Mouse (Mus musculus): ENCODE results near the gene Irgm1. TPM values are rescaled to one million over a fixed set of nuclear protein-coding genes. Genes with fewer than 3 reads are reported as not detected.
"Not testable (repeated sequence)": the region's sequence is repeated elsewhere in the genome, so short reads cannot be mapped to it uniquely, and the experiment has no call there.

Gene Irgm1
- polyA plus RNA-seq, 1 experiment from 2014 or later: 1.2 TPM

GRCm38 (mm10) chr11:48837310-48838180, 33.9 kb downstream of the Irgm1 start:
- WGBS: under 1% methylated on average over 77 of the region's 77 CpGs
- Histone ChIP-seq H3K27me3 (ENCODE audit: poor library complexity, severe bottlenecking) (peaks cover 50% of the 10 kb centered on the region), H3K27ac (peak overlapping the region; percentile 77), H3K4me3 (peak overlapping the region; percentile 88), H3K9me3 (no peaks in the 10 kb centered on the region), H3K4me1 (peaks cover 32% of the 10 kb centered on the region), H3K36me3 (replicated peaks) (no peaks in the 10 kb centered on the region)
- DNase-seq (ENCODE audit: extremely low spot score, low spot score): peak; percentile 58

GRCm38 (mm10) chr11:48836990-48837309, 34.5 kb downstream of the Irgm1 start:
- Histone ChIP-seq H3K4me3 (peak overlapping the region; percentile 88), H3K4me1 (peaks cover 32% of the 10 kb centered on the region), H3K27ac (peak overlapping the region; percentile 77), H3K36me3 (replicated peaks) (no peaks in the 10 kb centered on the region), H3K27me3 (ENCODE audit: poor library complexity, severe bottlenecking) (peaks cover 50% of the 10 kb centered on the region), H3K9me3 (no peaks in the 10 kb centered on the region)
- no peak for DNase-seq (ENCODE audit: extremely low spot score, low spot score)
- 6% methylated on average over 11 of the region's 11 CpGs for WGBS

- Histone ChIP-seq H3K4me1 (peaks cover 32% of the 10 kb centered on the region), H3K27me3 (ENCODE audit: poor library complexity, severe bottlenecking) (peaks cover 50% of the 10 kb centered on the region), H3K27ac (no peak overlapping the region), H3K4me3 (no peak overlapping the region), H3K9me3 (no peaks in the 10 kb centered on the region), H3K36me3 (replicated peaks) (no peaks in the 10 kb centered on the region)
- 78% methylated on average over 6 of the region's 6 CpGs for WGBS
- DNase-seq (ENCODE audit: extremely low spot score, low spot score): no peak
Observed at GRCm38 (mm10) chr11:48835923-48836322, 35.6 kb downstream of the Irgm1 start.

GRCm38 (mm10) chr11:48833731-48834639, 37.5 kb downstream of the Irgm1 start:
- H3K9me3 ChIP-seq: no peaks in the 10 kb centered on the region
- peak overlapping the region; percentile 63 for H3K4me3 ChIP-seq
- H3K27ac ChIP-seq: peak overlapping the region; percentile 67; the same call in 1 of the 2 replicates
- no peaks in the 10 kb centered on the region for H3K36me3 ChIP-seq (replicated peaks)
- H3K27me3 ChIP-seq (ENCODE audit: poor library complexity, severe bottlenecking): peaks cover 43% of the 10 kb centered on the region
- WGBS: under 1% methylated on average over 30 of the region's 30 CpGs
- peaks cover 32% of the 10 kb centered on the region for H3K4me1 ChIP-seq
- DNase-seq (ENCODE audit: extremely low spot score, low spot score): peak; percentile 90

GRCm38 (mm10) chr11:48833078-48833730, 38.3 kb downstream of the Irgm1 start:
- peaks cover 36% of the 10 kb centered on the region for H3K27me3 ChIP-seq (ENCODE audit: poor library complexity, severe bottlenecking)
- WGBS: 45% methylated on average over 8 of the region's 9 CpGs
- H3K36me3 ChIP-seq (replicated peaks): no peaks in the 10 kb centered on the region
- H3K4me3 ChIP-seq: peak overlapping the region; percentile 63
- DNase-seq (ENCODE audit: extremely low spot score, low spot score): no peak
- H3K27ac ChIP-seq: no peak overlapping the region
- H3K4me1 ChIP-seq: peaks cover 25% of the 10 kb centered on the region
- H3K9me3 ChIP-seq: peaks cover under 1% of the 10 kb centered on the region; the same call in 1 of the 2 replicates

GRCm38 (mm10) chr11:48831273-48831672, 40.2 kb downstream of the Irgm1 start:
- 72% methylated on average over 2 of the region's 2 CpGs for WGBS
- peaks cover 15% of the 10 kb centered on the region for H3K4me1 ChIP-seq
- no peak for DNase-seq (ENCODE audit: extremely low spot score, low spot score)

GRCm38 (mm10) chr11:48830279-48830678, 41.2 kb downstream of the Irgm1 start:
- H3K27me3 ChIP-seq (ENCODE audit: poor library complexity, severe bottlenecking): peaks cover 25% of the 10 kb centered on the region
- H3K4me3 ChIP-seq: no peak overlapping the region
- no peak overlapping the region for H3K27ac ChIP-seq
- DNase-seq (ENCODE audit: extremely low spot score, low spot score): no peak
- H3K9me3 ChIP-seq: peaks cover 9% of the 10 kb centered on the region; the same call in 1 of the 2 replicates
- peaks cover 14% of the 10 kb centered on the region for H3K4me1 ChIP-seq
- WGBS: 76% methylated on average over 2 of the region's 2 CpGs
- H3K36me3 ChIP-seq (replicated peaks): no peaks in the 10 kb centered on the region

More at GRCm38 (mm10) chr11:48831273-48831672, 40.2 kb downstream of the Irgm1 start:
- Histone ChIP-seq H3K36me3 (replicated peaks) (no peaks in the 10 kb centered on the region), H3K27ac (no peak overlapping the region), H3K27me3 (ENCODE audit: poor library complexity, severe bottlenecking) (peaks cover 35% of the 10 kb centered on the region), H3K4me3 (no peak overlapping the region), H3K9me3 (peaks cover 9% of the 10 kb centered on the region; the same call in 1 of the 2 replicates)

GRCm38 (mm10) chr11:48827926-48828325, 43.6 kb downstream of the Irgm1 start:
- Histone ChIP-seq H3K4me1 (peaks cover 27% of the 10 kb centered on the region), H3K36me3 (replicated peaks) (no peaks in the 10 kb centered on the region), H3K27ac (no peak overlapping the region), H3K4me3 (no peak overlapping the region), H3K9me3 (peaks cover 9% of the 10 kb centered on the region; the same call in 1 of the 2 replicates), H3K27me3 (ENCODE audit: poor library complexity, severe bottlenecking) (peaks cover 36% of the 10 kb centered on the region)
- no peak for DNase-seq (ENCODE audit: extremely low spot score, low spot score)
- 79% methylated on average over 6 of the region's 6 CpGs for WGBS

- no peak for DNase-seq (ENCODE audit: extremely low spot score, low spot score)
- H3K4me1 ChIP-seq: peaks cover 30% of the 10 kb centered on the region
- H3K9me3 ChIP-seq: peaks cover 9% of the 10 kb centered on the region; the same call in 1 of the 2 replicates
- peak overlapping the region; percentile 53 for H3K4me3 ChIP-seq
- H3K36me3 ChIP-seq (replicated peaks): no peaks in the 10 kb centered on the region
- H3K27ac ChIP-seq: peak overlapping the region; percentile 74
- peaks cover 36% of the 10 kb centered on the region for H3K27me3 ChIP-seq (ENCODE audit: poor library complexity, severe bottlenecking)
- WGBS: 2% methylated on average over 6 of the region's 6 CpGs
Observed at GRCm38 (mm10) chr11:48826752-48827096, 44.8 kb downstream of the Irgm1 start.

- not testable (repeated sequence) for DNase-seq (ENCODE audit: extremely low spot score, low spot score); H3K36me3 ChIP-seq (replicated peaks); H3K9me3 ChIP-seq
- Histone ChIP-seq H3K4me3 (peak within 1 kb of the TSS; percentile 53), H3K27ac (peak within 1 kb of the TSS; percentile 74), H3K4me1 (peaks cover 30% of the 10 kb centered on the region), H3K27me3 (ENCODE audit: poor library complexity, severe bottlenecking) (peaks cover 36% of the 10 kb centered on the region)
- under 1% methylated on average over 53 of the region's 92 CpGs for WGBS
Observed at GRCm38 (mm10) chr11:48825979-48826751, 45.3 kb downstream of the Irgm1 start, which contains the start of the genes Trim7 and Gm12184. Gene Trim7 (plus strand): TSS chr11:48826140. Gene Gm12184 (minus strand): TSS chr11:48826655.

- no peak overlapping the region for H3K27ac ChIP-seq
- 3% methylated on average over 22 of the region's 22 CpGs for WGBS
- H3K36me3 ChIP-seq (replicated peaks): no peaks in the 10 kb centered on the region
- H3K4me3 ChIP-seq: peak overlapping the region; percentile 52
- peaks cover 31% of the 10 kb centered on the region for H3K27me3 ChIP-seq (ENCODE audit: poor library complexity, severe bottlenecking)
- DNase-seq (ENCODE audit: extremely low spot score, low spot score): peak; percentile 30
- peaks cover 9% of the 10 kb centered on the region; the same call in 1 of the 2 replicates for H3K9me3 ChIP-seq
- H3K4me1 ChIP-seq: peaks cover 30% of the 10 kb centered on the region
Observed at GRCm38 (mm10) chr11:48824311-48824830, 47.1 kb downstream of the Irgm1 start.
